Mouse (Mus musculus) testis, adult 2 months (tissue): ENCODE measurements at regions not wholly inside any gene's neighbourhood (a gene's known extent, or its start where the extent isn't known, plus 50 kb on each side); places are given as distances from the start of the nearest gene placed in this dataset.

Experiments used
- H3K27ac ChIP-seq: fragments of 200-500 bp; 2 replicates; pipeline ENCODE4 v1.5.1; 2012; ENCODE audit warnings: low read depth, low read length; ENCODE audit not compliant: control insufficient read depth, insufficient read depth
- H3K27me3 ChIP-seq: fragments of 200-500 bp; 2 replicates; pipeline ENCODE4 v1.6.1; 2012; ENCODE audit warnings: mild to moderate bottlenecking, low read length, moderate library complexity; ENCODE audit not compliant: control insufficient read depth, insufficient read depth
- H3K36me3 ChIP-seq: fragments of 200-500 bp; 2 replicates; pipeline ENCODE4 v1.6.1; 2012; ENCODE audit warnings: mild to moderate bottlenecking, low read length; ENCODE audit not compliant: control insufficient read depth, insufficient read depth
- H3K4me1 ChIP-seq: fragments of 200-500 bp; 2 replicates; pipeline ENCODE4 v1.6.1; 2012; ENCODE audit warnings: low read length; ENCODE audit not compliant: control insufficient read depth, insufficient read depth
- H3K4me3 ChIP-seq: fragments of 200-500 bp; 2 replicates; pipeline ENCODE4 v1.5.1; 2012; ENCODE audit warnings: low read depth, mild to moderate bottlenecking, low read length, moderate library complexity, mixed read lengths; ENCODE audit not compliant: control insufficient read depth
- CTCF ChIP-seq: fragments of 200-500 bp; IDR thresholded peaks from 2 replicates; pipeline ENCODE4 v1.5.1; 2012; ENCODE audit warnings: low read depth, mild to moderate bottlenecking, inconsistent platforms, low read length, moderate library complexity; ENCODE audit not compliant: control insufficient read depth, insufficient read depth, insufficient replicate concordance
- POLR2A ChIP-seq: fragments of 200-500 bp; IDR thresholded peaks from 2 replicates; pipeline ENCODE4 v1.6.1; 2012; ENCODE audit warnings: low read depth, mild to moderate bottlenecking, inconsistent platforms, low read length, moderate library complexity; ENCODE audit not compliant: control insufficient read depth

GRCm38 (mm10) chr14:71315228-71315627, 715.6 kb upstream of the Fam160b2 start:
- no peak overlapping the region for H3K4me3 ChIP-seq
- no peak overlapping the region for H3K27ac ChIP-seq
- H3K27me3 ChIP-seq: no peaks in the 10 kb centered on the region
- TF ChIP-seq POLR2A (no peak), CTCF (no peak)
- no peaks in the 10 kb centered on the region for H3K4me1 ChIP-seq
- no peaks in the 10 kb centered on the region for H3K36me3 ChIP-seq

- Histone ChIP-seq H3K27ac (no peak overlapping the region), H3K4me3 (no peak overlapping the region), H3K4me1 (no peaks in the 10 kb centered on the region), H3K27me3 (no peaks in the 10 kb centered on the region), H3K36me3 (no peaks in the 10 kb centered on the region)
- TF ChIP-seq POLR2A (no peak), CTCF (no peak)
These were observed 700.1 kb upstream of the Fam160b2 start for GRCm38 (mm10) chr14:71299755-71300154.

- Histone ChIP-seq H3K27ac (no peak overlapping the region), H3K4me1 (no peaks in the 10 kb centered on the region), H3K4me3 (no peak overlapping the region), H3K36me3 (no peaks in the 10 kb centered on the region), H3K27me3 (no peaks in the 10 kb centered on the region)
- TF ChIP-seq POLR2A: no peak
- TF ChIP-seq CTCF: no peak
These were observed 681.9 kb upstream of the Fam160b2 start for GRCm38 (mm10) chr14:71281568-71281967.

- H3K27me3 ChIP-seq: no peaks in the 10 kb centered on the region
- H3K4me3 ChIP-seq: no peak overlapping the region
- no peak overlapping the region for H3K27ac ChIP-seq
- H3K4me1 ChIP-seq: no peaks in the 10 kb centered on the region
- TF ChIP-seq POLR2A: no peak
- TF ChIP-seq CTCF: no peak
- H3K36me3 ChIP-seq: no peaks in the 10 kb centered on the region
These were observed 676.7 kb upstream of the Fam160b2 start for GRCm38 (mm10) chr14:71276309-71276791.

GRCm38 (mm10) chr14:71272470-71272869, 672.8 kb upstream of the Fam160b2 start:
- Histone ChIP-seq H3K4me3 (no peak overlapping the region), H3K27ac (no peak overlapping the region), H3K27me3 (no peaks in the 10 kb centered on the region), H3K36me3 (no peaks in the 10 kb centered on the region), H3K4me1 (no peaks in the 10 kb centered on the region)
- no peak for TF ChIP-seq POLR2A
- no peak for TF ChIP-seq CTCF

GRCm38 (mm10) chr14:71257650-71258049, 658.0 kb upstream of the Fam160b2 start:
- no peak overlapping the region for H3K27ac ChIP-seq
- TF ChIP-seq POLR2A (no peak), CTCF (no peak)
- H3K27me3 ChIP-seq: no peaks in the 10 kb centered on the region
- H3K36me3 ChIP-seq: no peaks in the 10 kb centered on the region
- no peak overlapping the region for H3K4me3 ChIP-seq
- H3K4me1 ChIP-seq: no peaks in the 10 kb centered on the region

GRCm38 (mm10) chr14:71254207-71254606, 654.6 kb upstream of the Fam160b2 start:
- no peak for TF ChIP-seq CTCF
- TF ChIP-seq POLR2A: no peak
- no peak overlapping the region for H3K27ac ChIP-seq
- no peak overlapping the region for H3K4me3 ChIP-seq
- no peaks in the 10 kb centered on the region for H3K36me3 ChIP-seq
- no peaks in the 10 kb centered on the region for H3K27me3 ChIP-seq
- no peaks in the 10 kb centered on the region; the same call in 1 of the 2 replicates for H3K4me1 ChIP-seq

- Histone ChIP-seq H3K4me3 (peak overlapping the region; percentile 9; the same call in 1 of the 2 replicates), H3K27me3 (no peaks in the 10 kb centered on the region), H3K36me3 (no peaks in the 10 kb centered on the region), H3K4me1 (no peaks in the 10 kb centered on the region; the same call in 1 of the 2 replicates), H3K27ac (no peak overlapping the region)
- no peak for TF ChIP-seq CTCF
- TF ChIP-seq POLR2A: no peak
These were observed 652.5 kb upstream of the Fam160b2 start for GRCm38 (mm10) chr14:71252136-71252535.
